Mouse (Mus musculus) ES-Bruce4 (cell line): ENCODE data around the gene Tubb3. TPM values are rescaled to one million over a fixed set of nuclear protein-coding genes. Genes with fewer than 3 reads are reported as not detected.

Source experiments
- H3K27ac ChIP-seq: 2 replicates; pipeline ENCODE4 v1.5.1; 2012; ENCODE audit warnings: low read length, inconsistent platforms; ENCODE audit not compliant: insufficient read depth
- H3K27me3 ChIP-seq: 2 replicates; pipeline ENCODE4 v1.6.1; 2012; ENCODE audit warnings: mild to moderate bottlenecking, low read length, inconsistent platforms; ENCODE audit not compliant: control insufficient read depth, poor library complexity, insufficient read depth, severe bottlenecking
- H3K36me3 ChIP-seq: 2 replicates; pipeline ENCODE4 v1.6.1; 2012; ENCODE audit warnings: inconsistent platforms, mild to moderate bottlenecking, low read length, moderate library complexity; ENCODE audit not compliant: control insufficient read depth, poor library complexity, insufficient read depth, severe bottlenecking
- H3K4me1 ChIP-seq: one replicate; pipeline ENCODE4 v1.8.1; 2011; ENCODE audit warnings: low read length; ENCODE audit not compliant: control insufficient read depth, insufficient read depth
- H3K4me3 ChIP-seq: 2 replicates; pipeline ENCODE4 v1.5.1; 2011; ENCODE audit warnings: low read depth, mild to moderate bottlenecking, low read length
- H3K9ac ChIP-seq: 2 replicates; pipeline ENCODE4 v1.6.1; 2012; ENCODE audit warnings: low read depth, mild to moderate bottlenecking, inconsistent platforms; ENCODE audit not compliant: poor library complexity, severe bottlenecking
- H3K9me3 ChIP-seq: replicated peaks from 2 replicates; pipeline ENCODE4 v1.6.1; 2012; ENCODE audit warnings: mild to moderate bottlenecking, low read length, inconsistent platforms; ENCODE audit not compliant: control insufficient read depth, poor library complexity, insufficient read depth, severe bottlenecking
- CTCF ChIP-seq: IDR thresholded peaks from one replicate; pipeline ENCODE4 v1.8.1; 2011; ENCODE audit warnings: low read depth, low read length
- EP300 ChIP-seq: IDR thresholded peaks from 2 replicates; pipeline ENCODE4 v1.6.1; 2011; ENCODE audit warnings: low read depth, low read length; ENCODE audit not compliant: insufficient read depth
- POLR2A ChIP-seq: IDR thresholded peaks from one replicate; pipeline ENCODE4 v1.8.1; 2011; ENCODE audit warnings: low read length; ENCODE audit not compliant: insufficient read depth
- polyA plus RNA-seq: library from polyadenylated mRNA; stranded (reverse); fragments of >200 nt; gene quantifications from 2 replicates; pipeline ENCODE4 v1.2.4, GENCODE M21; 2011; ENCODE audit warnings: low read depth; ENCODE audit not compliant: missing spikeins, insufficient read depth, insufficient read length

Tubb3 gene
- polyA plus RNA-seq, 1 experiment = 20.1 TPM

- peaks cover 3% of the 10 kb centered on the region for H3K4me1 ChIP-seq
- no peaks in the 10 kb centered on the region for H3K27me3 ChIP-seq
- H3K27ac ChIP-seq = no peak overlapping the region
- TF ChIP-seq EP300 (no peak), POLR2A (no peak)
- no peak overlapping the region for H3K4me3 ChIP-seq
- H3K9ac ChIP-seq = no peak overlapping the region
- H3K36me3 ChIP-seq = peaks cover 5% of the 10 kb centered on the region; the same call in 1 of the 2 replicates
- H3K9me3 ChIP-seq = no peaks in the 10 kb centered on the region
Measured at GRCm38 (mm10) chr8:123420525-123421281, 9.5 kb downstream of the Tubb3 start.

GRCm38 (mm10) chr8:123421325-123421724, 10.1 kb downstream of the Tubb3 start:
- 0 out of 2 replicates have a peak, but pooled peaks cover under 1% of the 10 kb centered on the region for H3K9me3 ChIP-seq
- H3K4me1 ChIP-seq = peaks cover 3% of the 10 kb centered on the region
- TF ChIP-seq POLR2A (no peak), EP300 (no peak), CTCF (no peak)
- no peak overlapping the region for H3K9ac ChIP-seq
- no peaks in the 10 kb centered on the region for H3K27me3 ChIP-seq
- H3K4me3 ChIP-seq = no peak overlapping the region
- no peak overlapping the region for H3K27ac ChIP-seq
- peaks cover 5% of the 10 kb centered on the region; the same call in 1 of the 2 replicates for H3K36me3 ChIP-seq

- Histone ChIP-seq H3K9me3 (peaks cover 10% of the 10 kb centered on the region), H3K36me3 (peaks cover 5% of the 10 kb centered on the region; the same call in 1 of the 2 replicates), H3K27me3 (no peaks in the 10 kb centered on the region), H3K4me1 (no peaks in the 10 kb centered on the region), H3K27ac (peak overlapping the region; percentile 84), H3K9ac (peak overlapping the region; percentile 51; the same call in 1 of the 2 replicates), H3K4me3 (peak overlapping the region; percentile 27; the same call in 1 of the 2 replicates)
- peak; percentile 72 for TF ChIP-seq CTCF
- peak; percentile 51 for TF ChIP-seq EP300
- TF ChIP-seq POLR2A = no peak
Measured at GRCm38 (mm10) chr8:123422056-123422780, 11.0 kb downstream of the Tubb3 start.

GRCm38 (mm10) chr8:123422781-123423159, 11.5 kb downstream of the Tubb3 start:
- TF ChIP-seq POLR2A = no peak
- TF ChIP-seq EP300 = no peak
- H3K4me3 ChIP-seq = no peak overlapping the region
- H3K27ac ChIP-seq = no peak overlapping the region
- H3K27me3 ChIP-seq = no peaks in the 10 kb centered on the region
- peaks cover 14% of the 10 kb centered on the region for H3K9me3 ChIP-seq
- H3K4me1 ChIP-seq = no peaks in the 10 kb centered on the region
- peaks cover 5% of the 10 kb centered on the region; the same call in 1 of the 2 replicates for H3K36me3 ChIP-seq
- H3K9ac ChIP-seq = no peak overlapping the region; the same call in 1 of the 2 replicates

- no peak within 1 kb of the TSS for H3K27ac ChIP-seq
Measured at GRCm38 (mm10) chr8:123423441-123423840, 12.2 kb downstream of the Tubb3 start, which contains the start of gene Def8. Gene Def8 (plus strand): TSS chr8:123423527.

More at GRCm38 (mm10) chr8:123423441-123423840, 12.2 kb downstream of the Tubb3 start, which contains the start of gene Def8:
- Histone ChIP-seq H3K4me3 (no peak within 1 kb of the TSS), H3K9me3 (peaks cover 21% of the 10 kb centered on the region), H3K27me3 (no peaks in the 10 kb centered on the region), H3K4me1 (no peaks in the 10 kb centered on the region), H3K36me3 (peaks cover 5% of the 10 kb centered on the region; the same call in 1 of the 2 replicates), H3K9ac (peak within 1 kb of the TSS; percentile 51; the same call in 1 of the 2 replicates)
- TF ChIP-seq EP300 (no peak), POLR2A (no peak), CTCF (no peak)
